11 mouse cellular contexts compared by ENCODE assay signal in the genomic region with DNA sequence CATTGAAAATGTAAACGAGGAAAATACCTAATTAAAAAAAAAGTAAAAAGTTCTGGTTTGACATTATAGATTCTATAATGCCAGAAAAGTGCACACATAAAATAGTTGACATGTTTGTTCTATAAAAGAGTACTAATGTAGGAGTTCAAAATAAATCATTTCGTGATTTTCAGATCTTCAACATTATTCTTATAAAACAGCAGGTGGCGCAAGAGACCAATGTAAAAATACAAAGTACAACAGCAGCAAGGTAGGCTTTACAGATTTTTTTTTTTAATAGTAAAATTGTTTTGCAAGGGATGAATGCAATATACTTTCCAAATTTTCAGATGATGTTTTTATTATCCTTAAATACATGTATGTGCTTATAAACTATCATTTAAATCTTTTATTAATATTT.
DNase-seq lines count a peak whose midpoint lies in the region; ATAC-seq and TF ChIP-seq lines count a peak whose summit lies in the region.
"Had no signal": no experiment of that assay in that cellular context is flagged by ENCODE, and none has a peak within 500 bp of the region (broad histone marks: within the 10 kb centered on the region; RNA-seq: fewer than 3 reads in every experiment).

No protein-coding gene starts in this region.

- no peak for ATAC-seq in kidney, postnatal 0 days (replicated peaks; ENCODE audit: low FRiP score, low read depth)
- no peak for ATAC-seq in intestine, embryonic 16.5 days

- no peaks in the 10 kb centered on the region for H3K27me3 ChIP-seq in kidney, postnatal 0 days (ENCODE audit: insufficient read depth, low read length)
- no peaks in the 10 kb centered on the region for H3K27me3 ChIP-seq in intestine, embryonic 16.5 days (replicated peaks; ENCODE audit: control insufficient read depth, insufficient read depth, low read length)
- H3K27me3 ChIP-seq: limb, embryonic 13.5 days had no signal

- H3K9me3 ChIP-seq in kidney, postnatal 0 days (replicated peaks; ENCODE audit: low read length), result no peaks in the 10 kb centered on the region
- H3K9me3 ChIP-seq in intestine, embryonic 16.5 days (ENCODE audit: control insufficient read depth, low read length), result no peaks in the 10 kb centered on the region
- H3K9me3 ChIP-seq: limb, embryonic 13.5 days had no signal

- no peak overlapping the region for H3K4me3 ChIP-seq in kidney, postnatal 0 days (replicated peaks; ENCODE audit: low read depth, low read length)
- no peak overlapping the region for H3K4me3 ChIP-seq in intestine, embryonic 16.5 days (ENCODE audit: low read length)
- H3K4me3 ChIP-seq: limb, embryonic 13.5 days had no signal

- H3K4me2 ChIP-seq in kidney, postnatal 0 days (ENCODE audit: low read length), result no peak overlapping the region
- H3K4me2 ChIP-seq in intestine, embryonic 16.5 days (ENCODE audit: low read depth, low read length), result no peak overlapping the region
- H3K4me2 ChIP-seq: limb, embryonic 13.5 days had no signal

- H3K9ac ChIP-seq in kidney, postnatal 0 days (ENCODE audit: low read depth, low read length), result no peak overlapping the region
- H3K9ac ChIP-seq in intestine, embryonic 16.5 days (ENCODE audit: low read depth, low read length), result no peak overlapping the region
- H3K9ac ChIP-seq: limb, embryonic 13.5 days had no signal

- no peaks in the 10 kb centered on the region for H3K4me1 ChIP-seq in kidney, postnatal 0 days (replicated peaks; ENCODE audit: insufficient read depth, low read length)
- H3K4me1 ChIP-seq in intestine, embryonic 16.5 days (ENCODE audit: control insufficient read depth, insufficient read depth, low read length), result no peaks in the 10 kb centered on the region
- H3K4me1 ChIP-seq: limb, embryonic 13.5 days had no signal

- H3K36me3 ChIP-seq in kidney, postnatal 0 days (ENCODE audit: insufficient read depth, low read length), result no peaks in the 10 kb centered on the region
- no peaks in the 10 kb centered on the region for H3K36me3 ChIP-seq in intestine, embryonic 16.5 days (ENCODE audit: control insufficient read depth, insufficient read depth, low read length)
- H3K36me3 ChIP-seq: limb, embryonic 13.5 days had no signal

- DNase-seq in cerebellum, adult 9-10 months, result peak; percentile 13
- DNase-seq in cerebellum, postnatal 25 days, result no peak
- DNase-seq in kidney, postnatal 0 days (ENCODE audit: low spot score), result peak; percentile 54
- no peak for DNase-seq in kidney, adult 18-20 months
- DNase-seq in Muller cell, postnatal 12 days (ENCODE audit: inconsistent ontology term), result peak; percentile 14
- peak; percentile 18 for DNase-seq in induced T-regulatory cell, adult 2 months (ENCODE audit: low read depth)
- DNase-seq in right cerebral cortex, postnatal 4 days, result no peak
- DNase-seq: adrenal gland, adult 2 months; B cell, adult 2 months had no signal

- no peak overlapping the region for H3K27ac ChIP-seq in kidney, postnatal 0 days
- H3K27ac ChIP-seq in intestine, embryonic 16.5 days (ENCODE audit: low read length), result no peak overlapping the region
- H3K27ac ChIP-seq: limb, embryonic 13.5 days had no signal

- TF ChIP-seq CTCF in kidney, postnatal 0 days (IDR thresholded peaks at IDR 0.05; ENCODE audit: low read depth), result peak; percentile 63

- 9% methylated on average over 3 of the region's 3 CpGs for WGBS in kidney, postnatal 0 days
- 19% methylated on average over 3 of the region's 3 CpGs for WGBS in intestine, embryonic 16.5 days

Comparison
In these comparisons a context has a peak if more than half of its experiments do, and no peak if none do; other contexts are left out.
1. DNase-seq: peak in cerebellum, adult 9-10 months (single experiment), kidney, postnatal 0 days (single experiment), Muller cell, postnatal 12 days (single experiment) and induced T-regulatory cell, adult 2 months (single experiment); none in cerebellum, postnatal 25 days (0 of 2), kidney, adult 18-20 months (single experiment) and right cerebral cortex, postnatal 4 days (single experiment).